Mouse (Mus musculus) right cerebral cortex, postnatal 14 days (tissue): ENCODE measurements around the gene Ip6k1.
A peak's percentile ranks its signal among the peaks of the same experiment; 100 is the strongest.

ENCODE experiments used
- DNase-seq: peaks from one replicate; pipeline ENCODE4 v3.0.0; 2022

Gene Ip6k1

DNA sequence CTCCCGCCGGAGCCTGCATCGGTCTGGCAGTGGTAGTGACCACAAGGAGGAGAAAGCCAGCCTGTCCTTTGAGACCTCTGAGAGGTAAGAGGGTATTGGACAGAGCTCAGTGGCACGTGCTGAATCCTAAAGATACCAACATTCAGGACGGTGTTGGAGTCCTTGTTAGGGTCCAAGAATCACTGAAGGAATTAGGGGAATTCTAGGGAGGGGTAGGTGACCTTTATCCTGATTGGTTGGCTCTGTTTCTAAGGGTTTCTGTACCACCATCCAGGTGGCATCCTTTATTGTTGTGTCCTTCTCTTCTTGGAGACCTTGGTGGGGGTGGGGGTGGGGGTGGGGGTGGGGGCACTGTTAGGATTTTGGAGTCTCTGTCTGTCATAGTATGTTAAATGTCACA lies 29.8 kb downstream of the Ip6k1 start:
- no peak for DNase-seq

DNA sequence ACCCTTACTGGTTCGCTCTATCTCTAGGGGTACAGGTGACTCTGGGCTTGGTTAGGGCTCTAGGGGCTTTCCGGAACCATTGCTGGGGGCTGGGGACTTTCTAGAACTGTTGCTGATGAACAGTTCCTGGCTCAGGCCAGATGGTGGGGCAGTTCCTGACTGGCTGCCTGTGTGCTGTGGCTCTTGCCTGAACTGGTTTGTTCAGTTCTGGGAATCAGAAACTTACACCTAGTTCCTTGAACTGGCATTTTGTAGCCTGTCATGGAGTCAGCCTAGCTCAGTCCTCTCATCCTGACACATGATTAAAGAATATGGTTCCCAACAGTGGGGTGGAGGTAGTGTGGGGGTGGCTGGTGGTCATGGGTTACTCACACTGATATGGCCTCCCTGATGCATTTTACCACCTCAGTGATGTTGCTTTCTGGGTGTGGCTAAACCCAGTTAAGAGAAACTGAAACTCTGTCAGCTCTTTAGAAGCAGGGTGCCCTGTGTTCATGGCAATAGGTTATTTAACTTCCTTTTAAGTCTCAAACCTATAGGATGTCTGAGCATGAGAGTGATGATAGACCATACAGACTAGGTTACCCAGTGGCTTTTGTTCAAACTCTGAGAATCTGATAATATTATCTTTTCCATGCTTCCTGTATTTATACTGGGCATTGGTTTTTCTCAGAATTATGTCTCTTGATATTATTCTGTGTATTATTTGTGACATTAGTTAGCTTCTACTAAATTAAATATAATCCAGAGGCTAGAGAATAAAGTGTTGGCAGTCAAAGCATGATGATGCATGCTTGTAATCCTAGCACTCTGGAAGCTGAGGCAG lies 33.2 kb downstream of the Ip6k1 start:
- DNase-seq = no peak

DNA sequence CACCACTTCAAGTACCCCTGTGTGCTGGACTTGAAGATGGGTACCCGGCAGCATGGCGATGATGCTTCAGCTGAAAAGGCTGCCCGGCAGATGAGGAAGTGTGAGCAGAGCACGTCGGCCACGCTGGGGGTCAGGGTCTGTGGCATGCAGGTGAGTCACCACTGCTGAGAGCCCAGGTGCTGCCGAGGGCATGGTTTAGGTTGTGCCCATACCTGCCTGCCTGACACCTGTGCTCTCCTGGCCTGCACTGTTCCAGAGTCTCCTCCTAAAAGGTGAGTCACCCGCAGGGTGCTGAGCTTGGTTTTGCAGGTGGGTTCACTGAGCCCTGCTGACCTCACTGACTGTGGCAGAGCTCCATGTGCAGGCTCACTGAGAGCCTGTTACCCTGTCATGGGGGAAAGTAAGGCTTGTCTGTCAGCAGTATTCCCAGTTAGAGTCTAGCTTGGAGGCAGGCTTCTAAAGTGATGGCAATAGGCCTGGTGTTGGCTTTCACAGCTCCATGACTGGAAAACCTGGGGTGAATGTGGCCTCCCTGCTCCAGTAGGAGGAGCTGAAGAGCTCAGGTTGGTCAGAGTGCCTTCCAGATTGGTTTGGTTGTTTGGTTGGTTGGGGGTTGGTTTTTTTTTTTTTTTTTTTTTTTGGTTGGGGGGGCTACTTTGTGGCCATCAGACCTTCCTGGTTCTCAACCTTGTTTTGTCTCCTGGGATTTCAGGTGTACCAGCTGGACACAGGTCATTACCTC lies 42.6 kb downstream of the Ip6k1 start:
- no peak for DNase-seq

DNA sequence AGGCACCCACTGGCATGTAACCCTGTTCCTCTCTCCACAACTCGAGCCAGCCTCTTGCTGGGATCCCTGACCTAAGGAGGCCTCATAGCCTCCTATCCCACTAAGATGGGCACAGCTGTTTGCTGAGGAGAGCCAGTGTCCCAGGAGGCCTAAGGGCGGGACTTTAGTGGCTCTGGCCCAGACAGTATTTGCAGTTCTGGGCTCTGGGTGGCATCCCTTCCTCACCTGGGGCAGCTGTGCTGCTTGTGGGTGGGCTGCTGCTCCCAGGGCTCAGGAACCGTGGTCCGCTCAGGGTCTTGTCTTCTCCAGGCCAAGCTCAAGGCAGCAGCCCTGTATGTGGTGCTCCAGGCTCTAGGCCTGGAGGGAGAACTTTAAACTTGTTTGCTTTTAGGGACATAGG lies 44.3 kb downstream of the Ip6k1 start:
- no peak for DNase-seq

DNA sequence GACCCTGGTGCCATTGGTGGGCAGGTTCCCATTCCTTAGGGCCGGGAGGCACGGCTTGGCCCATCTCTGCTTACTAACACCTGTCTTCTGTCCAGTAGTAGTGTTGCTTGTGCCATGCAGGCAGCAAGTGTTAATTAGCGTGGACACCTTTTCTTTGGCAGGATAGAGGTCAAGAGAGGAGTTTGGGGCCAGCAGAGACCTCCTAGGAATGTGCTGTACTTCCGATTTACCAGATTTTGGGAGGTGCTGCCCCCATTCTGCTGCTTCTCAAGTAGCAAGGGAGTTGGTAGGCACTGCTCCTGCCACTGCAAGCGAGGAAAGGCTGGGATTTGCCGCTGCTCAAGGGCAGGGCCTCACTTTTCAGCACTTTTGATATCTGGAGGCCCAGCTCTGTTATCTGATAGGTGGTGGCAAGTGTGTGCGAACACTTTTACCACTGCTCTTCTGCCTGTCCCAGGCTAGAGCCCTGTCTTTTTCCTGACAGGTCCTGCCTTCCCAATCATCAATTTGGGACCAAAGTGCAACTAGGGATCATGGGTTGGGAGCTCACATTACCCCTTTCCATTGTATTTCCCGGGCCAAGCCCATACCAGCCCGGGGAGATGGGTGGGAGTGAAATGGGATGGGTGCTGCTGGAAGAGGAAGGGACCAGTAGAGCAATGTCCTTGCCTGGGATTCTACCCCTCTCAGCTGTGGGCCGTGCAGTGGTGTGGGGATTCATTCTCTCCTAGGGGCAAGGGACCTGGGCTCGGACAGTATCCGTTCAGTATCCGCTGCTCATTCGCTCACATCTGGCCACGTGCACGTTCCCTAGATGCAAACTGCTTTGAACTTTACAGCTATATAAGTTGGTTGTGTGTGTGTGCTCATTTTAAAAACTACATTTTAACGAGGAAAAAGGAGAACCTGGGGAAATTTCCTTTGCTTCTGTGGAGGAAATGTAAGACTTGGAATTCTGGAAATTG lies 45.6 kb downstream of the Ip6k1 start:
- DNase-seq = no peak

DNA sequence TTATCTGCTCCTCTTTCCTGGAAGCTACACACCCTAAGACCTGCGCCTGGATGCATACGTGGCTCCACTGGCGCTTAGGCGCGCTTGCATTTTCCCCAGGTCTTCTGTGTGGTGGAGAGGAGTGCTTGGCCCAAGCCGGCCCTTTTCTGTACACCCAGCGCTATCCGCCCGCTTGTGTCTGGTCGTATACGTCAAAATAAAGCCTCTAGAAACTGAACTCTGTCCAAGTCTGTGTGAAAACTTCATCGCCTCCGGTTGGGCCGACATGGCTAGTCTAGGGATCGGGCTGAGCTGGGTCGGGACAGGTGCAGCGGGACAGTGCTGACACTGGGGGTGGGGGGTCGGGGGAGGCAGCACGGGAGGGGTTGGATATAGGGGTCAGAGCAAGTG lies 46.3 kb downstream of the Ip6k1 start:
- DNase-seq = no peak

DNA sequence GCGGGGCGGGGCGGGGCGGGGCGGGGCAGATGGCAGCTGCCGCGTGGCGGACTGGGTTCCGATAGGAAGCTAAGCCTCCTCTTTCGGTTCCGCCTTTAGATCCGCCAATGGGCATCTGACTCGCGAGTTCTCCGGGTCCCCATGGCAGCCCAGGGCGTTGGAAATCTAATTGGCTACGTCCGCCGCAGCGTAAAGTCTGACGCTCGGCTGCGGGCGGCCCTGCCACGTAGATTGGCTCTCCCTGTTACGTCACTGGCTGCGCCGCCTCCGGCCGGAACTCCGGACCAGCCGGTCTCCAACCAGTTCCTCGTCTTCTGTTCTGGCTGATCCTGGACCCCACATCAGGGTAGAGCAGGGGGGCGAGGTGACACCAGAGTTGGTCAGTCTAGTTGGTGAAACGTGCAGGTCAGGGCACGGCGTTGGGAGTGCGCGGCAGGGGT lies 46.7 kb downstream of the Ip6k1 start, which contains the start of gene Gmppb:
TSS of gene Gmppb (plus strand) at position 227 of the 440 bp plus-strand sequence.
- DNase-seq = peak; percentile 95

DNA sequence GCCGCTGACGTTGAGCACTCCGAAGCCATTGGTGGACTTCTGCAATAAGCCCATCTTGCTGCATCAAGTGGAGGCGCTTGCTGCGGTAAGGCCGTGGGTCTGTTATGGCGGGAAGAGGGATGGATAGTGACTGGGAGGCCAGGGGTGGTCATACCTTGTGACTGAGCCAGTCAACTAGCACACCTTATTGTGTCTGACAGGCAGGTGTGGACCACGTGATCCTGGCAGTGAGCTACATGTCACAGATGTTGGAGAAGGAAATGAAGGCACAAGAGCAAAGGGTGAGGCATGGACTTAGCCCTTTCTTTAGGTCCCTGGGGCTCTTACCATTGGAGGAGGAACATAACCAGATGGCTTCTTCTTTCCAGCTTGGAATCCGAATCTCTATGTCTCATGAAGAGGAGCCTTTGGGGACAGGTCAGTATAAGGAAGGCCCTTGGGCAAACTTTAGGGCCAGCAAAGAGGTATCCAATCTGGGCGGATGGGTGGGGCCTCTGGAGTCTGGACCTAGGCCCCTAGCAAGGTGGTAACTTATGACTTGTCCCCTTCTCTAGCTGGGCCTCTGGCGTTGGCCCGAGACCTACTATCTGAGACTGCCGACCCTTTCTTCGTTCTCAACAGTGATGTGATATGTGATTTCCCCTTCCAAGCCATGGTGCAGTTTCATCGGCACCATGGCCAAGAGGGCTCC lies 47.4 kb downstream of the Ip6k1 start:
- DNase-seq = no peak

DNA sequence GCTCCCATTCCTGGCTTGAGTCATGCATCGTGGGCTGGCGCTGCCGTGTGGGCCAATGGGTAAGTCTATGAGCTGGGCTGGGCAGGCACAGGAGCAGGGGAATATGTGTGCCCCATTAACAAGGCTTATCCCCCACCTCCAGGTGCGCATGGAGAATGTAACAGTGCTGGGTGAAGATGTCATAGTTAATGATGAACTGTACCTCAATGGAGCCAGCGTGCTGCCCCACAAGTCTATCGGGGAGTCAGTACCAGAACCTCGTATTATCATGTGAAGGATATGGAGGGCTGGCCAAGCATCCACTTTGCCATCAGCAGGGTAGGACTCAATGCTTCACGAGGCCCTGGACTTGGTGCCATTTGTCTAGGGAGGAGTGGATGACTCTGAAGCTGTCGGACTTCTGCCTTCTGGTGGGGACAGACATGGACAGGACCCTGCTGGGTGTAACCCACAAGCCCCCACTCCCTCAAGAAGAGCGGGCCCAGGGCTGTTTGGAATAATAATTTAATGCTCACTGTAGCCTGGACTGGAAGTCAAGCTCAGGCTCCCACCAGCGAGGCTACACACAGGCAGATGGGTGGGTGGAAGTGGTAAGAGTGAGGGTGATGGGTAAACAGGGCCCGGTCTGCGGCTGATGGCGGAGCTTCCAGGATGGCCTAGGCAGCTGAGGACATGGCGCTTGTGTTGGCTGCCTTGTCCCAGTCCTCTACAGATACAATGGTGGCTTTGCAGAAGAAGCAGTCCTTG lies 49.1 kb downstream of the Ip6k1 start:
- no peak for DNase-seq

DNA sequence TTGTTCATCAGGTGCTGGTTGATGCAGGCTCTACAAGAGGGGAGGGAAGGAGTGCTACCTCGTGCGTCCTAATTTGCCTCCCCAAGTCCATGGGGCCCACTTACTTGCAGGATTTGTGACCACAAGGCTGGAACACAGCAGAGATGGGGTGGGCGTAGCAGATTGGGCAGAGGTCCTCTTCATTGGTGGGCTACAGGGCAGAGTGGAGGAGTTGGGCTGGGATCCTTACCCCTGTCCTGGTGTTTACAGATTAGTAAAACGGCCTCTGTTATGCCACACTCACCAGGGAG lies 49.6 kb downstream of the Ip6k1 start:
- DNase-seq = no peak

DNA sequence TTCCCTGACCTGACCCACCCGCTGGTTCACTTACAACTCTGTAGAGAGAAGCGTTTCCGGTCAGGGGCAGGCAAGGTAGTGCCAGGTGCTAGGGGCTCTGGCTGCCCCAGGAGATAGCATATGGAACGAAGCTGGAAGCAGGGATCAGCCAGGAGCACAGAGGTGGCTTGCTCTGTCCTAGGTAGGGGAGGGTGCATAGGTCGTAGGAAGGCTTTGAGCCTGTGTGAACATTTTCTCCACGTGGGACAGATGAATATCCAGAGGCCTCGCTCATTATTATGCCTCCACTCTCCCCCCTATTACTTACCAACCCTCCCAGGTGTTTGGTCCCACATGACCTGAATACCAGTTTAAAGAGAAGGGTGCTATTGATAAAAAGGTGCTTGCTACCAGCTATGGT lies 50.1 kb downstream of the Ip6k1 start:
- no peak for DNase-seq

DNA sequence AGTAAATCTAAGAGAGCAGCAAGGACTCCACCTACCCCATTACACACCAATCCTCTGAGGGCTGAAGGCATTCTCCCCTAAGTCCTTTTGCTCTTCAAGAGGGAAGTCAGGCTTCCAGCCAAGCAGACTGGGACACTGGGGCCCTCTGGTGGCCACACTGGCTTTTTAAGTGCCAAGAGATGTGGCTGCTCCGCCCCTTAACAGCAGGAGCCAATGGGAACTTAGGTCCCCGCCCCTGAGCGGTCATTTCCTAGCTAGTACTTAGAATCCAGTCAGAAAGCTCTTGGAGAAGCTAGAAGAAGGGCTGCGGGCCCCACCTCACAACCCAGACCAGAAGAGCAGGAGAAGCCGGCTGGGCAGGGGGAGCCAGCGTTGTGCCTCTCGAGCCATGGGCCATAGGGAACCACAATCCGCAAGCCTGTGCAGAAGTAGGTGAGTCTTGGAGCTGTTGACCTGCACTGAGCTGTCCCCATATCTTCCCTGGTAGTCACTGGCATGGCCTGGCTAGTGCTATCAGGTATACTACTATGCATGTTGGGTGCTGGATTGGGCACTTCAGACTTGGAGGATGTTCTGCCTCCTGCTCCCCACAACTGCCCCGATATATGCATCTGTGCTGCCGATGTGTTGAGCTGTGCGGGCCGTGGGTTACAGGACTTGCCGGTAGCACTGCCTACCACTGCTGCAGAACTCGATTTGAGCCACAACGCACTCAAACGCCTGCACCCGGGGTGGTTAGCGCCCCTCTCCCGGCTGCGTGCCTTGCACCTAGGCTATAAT lies 50.8 kb downstream of the Ip6k1 start, which contains the start of gene Amigo3:
TSS of gene Amigo3 (plus strand) at position 275 of the 780 bp plus-strand sequence.
- DNase-seq = peak; percentile 96

DNA sequence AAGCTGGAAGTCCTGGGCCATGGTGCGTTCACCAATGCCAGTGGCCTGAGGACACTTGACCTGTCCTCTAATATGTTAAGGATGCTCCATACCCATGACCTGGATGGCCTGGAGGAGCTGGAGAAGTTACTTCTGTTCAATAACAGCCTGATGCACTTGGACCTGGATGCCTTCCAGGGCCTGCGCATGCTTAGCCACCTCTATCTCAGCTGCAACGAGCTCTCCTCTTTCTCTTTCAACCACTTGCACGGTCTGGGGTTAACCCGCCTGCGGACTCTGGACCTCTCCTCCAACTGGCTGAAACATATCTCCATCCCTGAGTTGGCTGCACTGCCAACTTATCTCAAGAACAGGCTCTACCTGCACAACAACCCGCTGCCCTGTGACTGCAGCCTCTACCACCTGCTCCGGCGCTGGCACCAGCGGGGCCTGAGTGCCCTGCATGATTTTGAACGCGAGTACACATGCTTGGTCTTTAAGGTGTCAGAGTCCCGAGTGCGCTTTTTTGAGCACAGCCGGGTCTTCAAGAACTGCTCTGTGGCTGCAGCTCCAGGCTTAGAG lies 51.4 kb downstream of the Ip6k1 start:
- no peak for DNase-seq

DNA sequence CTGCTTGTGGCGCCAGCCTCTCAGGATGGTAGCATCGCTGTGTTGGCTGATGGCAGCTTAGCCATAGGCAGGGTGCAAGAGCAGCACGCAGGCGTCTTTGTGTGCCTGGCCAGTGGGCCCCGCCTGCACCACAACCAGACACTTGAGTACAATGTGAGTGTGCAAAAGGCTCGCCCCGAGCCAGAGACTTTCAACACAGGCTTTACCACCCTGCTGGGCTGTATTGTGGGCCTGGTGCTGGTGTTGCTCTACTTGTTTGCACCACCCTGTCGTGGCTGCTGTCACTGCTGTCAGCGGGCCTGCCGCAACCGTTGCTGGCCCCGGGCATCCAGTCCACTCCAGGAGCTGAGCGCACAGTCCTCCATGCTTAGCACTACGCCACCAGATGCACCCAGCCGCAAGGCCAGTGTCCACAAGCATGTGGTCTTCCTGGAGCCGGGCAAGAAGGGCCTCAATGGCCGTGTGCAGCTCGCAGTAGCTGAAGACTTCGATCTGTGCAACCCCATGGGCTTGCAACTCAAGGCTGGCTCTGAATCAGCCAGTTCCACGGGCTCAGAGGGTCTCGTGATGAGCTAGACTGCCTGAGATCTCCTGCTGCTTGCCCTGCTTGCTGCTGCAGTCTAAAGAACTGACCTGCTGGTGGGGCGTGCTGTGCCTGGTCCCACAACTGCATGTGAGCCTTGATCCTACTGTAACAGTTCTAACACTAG lies 52.2 kb downstream of the Ip6k1 start:
- DNase-seq = no peak

DNA sequence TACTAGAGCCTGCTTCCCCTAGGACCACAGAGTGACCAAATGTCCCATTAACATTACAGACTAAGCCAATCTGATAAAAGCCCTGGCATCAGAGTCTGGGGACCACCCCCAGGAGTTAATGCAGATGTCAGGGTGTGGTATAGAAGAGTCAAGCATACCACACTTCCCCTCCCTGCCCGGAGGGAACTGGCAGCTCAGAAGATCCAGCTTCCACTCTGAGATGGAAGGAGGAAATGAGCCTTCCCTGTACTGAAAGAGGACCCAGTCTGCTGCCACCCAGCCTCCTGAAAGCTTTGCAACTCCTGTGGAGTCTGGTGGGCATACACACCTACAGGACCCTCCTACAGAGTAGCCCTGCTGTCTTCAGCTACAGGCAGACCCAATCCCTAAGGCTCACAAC lies 52.8 kb downstream of the Ip6k1 start:
- no peak for DNase-seq

DNA sequence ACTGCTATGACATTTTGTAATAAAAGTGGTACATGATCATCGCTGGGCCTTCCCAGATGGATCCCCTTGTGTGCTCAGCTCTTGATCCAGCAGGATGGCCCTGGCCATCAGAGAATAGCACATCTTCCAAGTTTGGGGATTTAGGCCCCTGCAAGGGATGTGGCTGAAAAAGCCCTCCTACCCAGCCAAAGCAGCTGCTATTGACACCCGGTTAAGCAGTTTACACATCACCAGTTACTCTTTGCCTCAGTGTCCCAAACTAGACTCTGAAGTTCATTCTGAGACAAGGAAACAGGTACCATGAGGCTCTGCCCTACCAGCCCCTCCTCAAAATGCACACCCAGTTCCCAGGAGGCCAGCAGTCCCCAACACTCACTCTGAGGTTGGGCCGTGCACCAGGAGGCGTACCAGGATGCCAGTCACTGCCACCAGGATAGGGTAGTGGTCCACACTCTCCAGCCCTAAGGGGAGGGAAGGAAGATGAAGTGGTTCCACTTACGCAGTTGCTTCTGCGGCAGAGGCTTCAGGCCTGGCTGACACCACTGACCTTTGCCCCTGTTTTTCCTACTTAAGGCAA lies 53.4 kb downstream of the Ip6k1 start:
- DNase-seq = no peak

DNA sequence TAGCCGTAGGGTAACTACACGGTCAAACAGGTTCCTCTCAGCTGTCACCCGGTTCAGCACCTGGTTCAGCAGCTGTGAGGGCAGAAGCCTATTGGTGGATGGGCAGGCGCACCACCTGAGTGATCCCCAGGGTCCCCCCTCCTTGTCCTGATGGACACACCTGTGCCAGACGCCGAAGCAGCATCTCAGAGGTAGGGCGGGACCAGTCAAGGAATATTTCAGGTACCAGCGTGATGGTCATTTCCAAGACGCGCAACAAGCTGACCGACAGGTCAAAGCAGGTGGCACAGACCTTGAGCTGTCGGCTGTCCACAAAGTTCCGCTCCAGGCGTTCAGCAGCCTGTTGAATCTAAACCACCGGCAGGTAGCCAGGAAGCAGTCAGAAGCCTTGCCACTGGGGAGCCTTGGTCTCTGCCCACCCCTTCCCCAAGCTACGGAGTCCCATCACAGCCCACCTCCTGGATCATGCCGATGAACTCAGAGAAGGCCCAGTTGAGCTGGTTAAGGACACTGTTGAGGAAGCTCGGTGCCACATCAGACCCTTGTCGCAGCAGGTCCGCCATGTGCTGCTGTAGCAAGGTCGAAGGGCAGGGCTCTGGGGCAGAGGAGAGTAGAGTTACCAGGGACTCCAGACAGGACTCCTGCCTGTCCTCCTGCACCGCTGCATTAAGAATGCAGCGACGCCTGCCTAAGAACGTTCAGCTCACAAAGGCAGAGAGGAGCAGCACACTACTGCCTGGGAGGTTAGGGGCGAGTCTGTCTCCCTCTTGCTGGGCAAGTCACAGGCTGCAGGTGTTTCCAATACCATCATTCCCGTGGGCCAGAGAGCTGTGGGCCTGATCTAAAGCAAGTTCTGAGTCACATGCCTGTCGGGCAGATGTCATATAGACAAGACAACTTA lies 54.3 kb downstream of the Ip6k1 start:
- no peak for DNase-seq

DNA sequence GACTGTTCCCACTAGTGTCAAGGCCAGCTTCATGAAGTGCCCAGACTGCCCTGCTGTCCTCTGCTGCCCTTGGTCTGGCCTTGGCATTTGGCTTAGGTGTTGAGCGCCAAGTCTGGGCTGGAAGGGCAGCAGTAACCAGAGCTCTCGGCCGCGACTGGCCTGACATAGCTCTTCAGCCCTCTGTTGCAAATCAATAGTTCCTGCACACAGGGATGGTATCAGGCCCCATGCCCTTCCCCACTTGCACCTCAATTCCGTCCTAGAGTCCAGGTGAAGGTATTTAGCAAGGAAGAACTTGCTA lies 54.9 kb downstream of the Ip6k1 start:
- DNase-seq = no peak

DNA sequence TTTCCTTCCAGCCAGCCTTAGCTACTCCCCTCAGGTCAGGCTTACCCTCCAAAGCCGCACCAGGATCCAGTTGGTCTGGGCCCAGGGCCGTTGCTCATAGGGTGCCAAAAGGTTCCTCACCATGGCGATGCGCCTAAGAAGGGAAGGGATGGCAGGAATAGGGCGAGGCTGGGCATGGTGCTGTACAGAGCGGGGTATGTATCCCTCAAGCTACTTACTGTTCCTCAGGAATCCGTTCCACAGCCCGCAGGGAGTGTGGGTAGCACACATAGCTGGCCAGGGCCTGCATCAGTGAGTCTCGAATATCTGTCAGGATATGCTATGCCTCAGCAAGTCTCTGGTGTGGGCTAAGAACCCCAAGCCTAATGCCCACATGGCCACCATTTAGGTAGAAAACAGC lies 56.0 kb downstream of the Ip6k1 start:
- peak; percentile 4 for DNase-seq
